Mouse (Mus musculus): Measurements from ENCODE around the gene Vegfa. TPM values are rescaled to one million over a fixed set of nuclear protein-coding genes. Genes with fewer than 3 reads are reported as not detected.
"Not testable (repeated sequence)": the region's sequence is repeated elsewhere in the genome, so short reads cannot be mapped to it uniquely, and the experiment has no call there.

The Vegfa gene
- total RNA-seq, 2 experiments from 2014 or later = 137 to 152 TPM

DNA sequence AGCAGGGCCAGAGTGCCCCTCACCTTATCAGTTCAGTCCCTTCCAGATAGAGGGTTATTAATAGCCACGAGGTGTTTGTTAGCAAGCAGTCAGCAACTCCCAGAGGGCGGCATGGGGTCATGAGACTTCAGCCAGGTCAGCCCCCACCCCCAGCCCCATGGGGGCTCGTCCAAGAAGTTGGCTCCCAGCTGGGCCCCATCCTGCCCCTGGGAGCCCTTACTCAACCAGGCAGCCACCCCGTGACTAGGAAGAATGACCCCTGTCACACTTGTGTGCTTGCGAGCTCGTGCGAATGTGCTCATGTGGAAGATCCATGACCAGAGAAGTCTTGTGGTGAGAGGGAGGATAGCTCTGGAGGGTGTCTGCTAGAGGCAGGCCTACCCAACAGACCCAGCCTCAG, 23.0 kb downstream of the Vegfa start:
- intact Hi-C loops (cut with DNase I) = no loop called here
- DNase-seq = no peak

- DNase-seq = no peak
- intact Hi-C loops (cut with DNase I) = no loop called here
Measured at GRCm38 (mm10) chr17:46005458-46005857, 26.7 kb downstream of the Vegfa start.

DNA sequence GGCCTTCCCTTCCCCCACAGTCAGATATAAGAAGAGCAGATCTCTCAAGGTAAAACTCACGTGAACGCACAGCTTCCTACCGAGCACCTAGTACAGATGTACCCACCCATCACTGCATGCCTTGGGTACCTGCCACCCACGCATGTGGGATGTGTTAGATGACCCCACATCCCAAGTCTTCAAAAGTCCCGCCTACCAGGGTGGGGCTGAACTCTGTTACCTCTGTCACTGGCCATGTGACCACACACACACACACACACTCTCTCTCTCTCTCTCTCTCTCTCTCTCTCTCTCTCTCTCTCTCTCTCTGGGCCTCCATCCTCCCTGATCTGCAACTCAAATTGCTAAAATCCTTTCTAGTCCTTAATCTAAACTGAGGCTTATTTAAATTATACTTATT, 27.7 kb downstream of the Vegfa start:
- intact Hi-C loops (cut with DNase I) = no loop called here
- no peak for DNase-seq

GRCm38 (mm10) chr17:46003717-46004481, 28.3 kb downstream of the Vegfa start:
- DNase-seq = no peak
- intact Hi-C loops (cut with DNase I) = no loop called here

GRCm38 (mm10) chr17:45999366-45999940, 32.7 kb downstream of the Vegfa start:
- intact Hi-C loops (cut with DNase I) = no loop called here
- no peak for DNase-seq

GRCm38 (mm10) chr17:45998363-45998762, 33.8 kb downstream of the Vegfa start:
- no peak for DNase-seq
- intact Hi-C loops (cut with DNase I) = no loop called here

DNA sequence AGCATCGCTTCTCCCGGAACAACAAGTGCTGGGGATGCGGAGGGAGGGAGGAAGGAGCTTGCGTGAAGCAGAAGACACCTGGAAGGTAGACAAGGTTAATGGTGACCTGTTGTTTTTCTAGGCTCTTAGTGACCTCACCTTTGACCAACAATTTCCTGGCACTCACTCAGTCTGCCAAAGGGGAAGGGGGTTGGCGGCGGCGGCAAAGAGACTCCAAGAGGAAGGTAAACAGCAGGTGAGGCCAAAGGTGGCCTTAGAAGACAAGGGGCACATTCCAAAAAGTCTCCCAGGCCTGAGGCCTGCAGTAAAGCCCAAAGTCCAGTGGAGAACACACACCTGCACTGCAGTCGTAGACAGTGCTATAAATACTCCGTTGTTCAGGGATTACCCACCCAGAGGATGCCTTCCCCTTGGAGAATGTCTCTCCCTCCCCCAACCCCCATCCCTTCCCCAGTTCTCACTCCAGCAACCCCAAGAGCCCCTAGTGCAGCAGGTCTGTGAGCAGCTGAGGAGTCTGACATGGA, 35.2 kb downstream of the Vegfa start:
- intact Hi-C loops (cut with DNase I) = no loop called here
- DNase-seq = no peak

- intact Hi-C loops (cut with DNase I) = no loop called here
- DNase-seq = no peak
Measured at GRCm38 (mm10) chr17:45994281-45994817, 37.8 kb downstream of the Vegfa start.

DNA sequence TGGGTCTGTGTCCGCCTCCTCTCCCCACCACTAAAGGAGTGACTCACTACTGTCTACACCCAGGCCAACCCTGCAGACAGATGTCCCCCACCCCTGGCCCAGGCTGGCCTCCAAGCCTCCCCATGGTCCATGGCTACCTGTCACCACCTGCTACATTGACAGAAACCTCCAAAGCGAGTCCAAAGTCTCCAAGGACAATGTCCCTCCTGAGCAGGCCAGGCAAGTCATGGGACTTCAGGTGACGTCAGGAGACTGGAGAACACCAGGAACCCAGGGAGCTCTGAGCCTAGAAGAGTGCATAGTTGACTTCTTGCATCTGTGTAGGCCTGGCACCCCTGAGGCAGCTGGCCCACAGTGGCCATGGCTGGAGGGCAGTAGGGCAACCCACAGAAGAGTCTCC, 45.3 kb downstream of the Vegfa start:
- intact Hi-C loops (cut with DNase I) = no loop called here
- no peak for DNase-seq

GRCm38 (mm10) chr17:45986374-45986773, 45.8 kb downstream of the Vegfa start:
- DNase-seq = no peak
- intact Hi-C loops (cut with DNase I) = no loop called here

DNA sequence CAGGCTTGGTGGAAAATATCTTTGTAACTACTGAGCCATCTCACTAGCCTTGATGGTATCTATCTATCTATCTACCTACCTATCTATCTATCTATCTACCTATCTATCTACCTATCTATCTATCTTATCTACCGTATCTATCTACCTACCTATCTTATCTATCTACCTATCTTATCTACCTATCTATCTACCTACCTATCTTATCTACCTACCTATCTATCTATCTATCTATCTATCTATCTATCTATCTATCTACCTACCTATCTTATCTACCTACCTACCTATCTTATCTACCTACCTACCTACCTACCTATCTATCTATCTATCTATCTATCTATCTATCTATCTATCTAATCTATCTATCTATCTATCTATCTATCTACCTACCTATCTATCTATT, 49.0 kb downstream of the Vegfa start:
- intact Hi-C loops (cut with DNase I); DNase-seq: not testable (repeated sequence)

DNA sequence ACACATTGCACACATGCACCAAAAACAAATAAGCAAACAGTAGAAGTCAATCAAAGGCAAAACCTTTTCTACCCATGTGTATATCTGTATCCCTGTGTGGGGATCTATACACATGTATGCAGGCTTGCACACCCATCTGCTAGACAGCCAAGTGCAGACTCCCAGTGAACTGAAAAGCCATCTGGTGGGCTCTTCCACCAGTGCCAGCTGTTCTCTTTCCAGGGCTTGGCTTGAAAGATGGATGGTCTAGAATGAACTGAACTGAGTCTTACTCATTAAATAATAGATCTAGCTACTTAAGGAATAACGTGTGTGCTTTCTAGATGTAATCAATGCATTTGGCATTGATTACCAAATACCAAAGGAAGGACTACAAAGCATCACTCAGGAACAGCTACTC, 50.3 kb downstream of the Vegfa start:
- DNase-seq = no peak
- intact Hi-C loops (cut with DNase I) = no loop called here

GRCm38 (mm10) chr17:45979025-45979805, 53.0 kb downstream of the Vegfa start:
- no peak for DNase-seq
- intact Hi-C loops (cut with DNase I) = no loop called here

DNA sequence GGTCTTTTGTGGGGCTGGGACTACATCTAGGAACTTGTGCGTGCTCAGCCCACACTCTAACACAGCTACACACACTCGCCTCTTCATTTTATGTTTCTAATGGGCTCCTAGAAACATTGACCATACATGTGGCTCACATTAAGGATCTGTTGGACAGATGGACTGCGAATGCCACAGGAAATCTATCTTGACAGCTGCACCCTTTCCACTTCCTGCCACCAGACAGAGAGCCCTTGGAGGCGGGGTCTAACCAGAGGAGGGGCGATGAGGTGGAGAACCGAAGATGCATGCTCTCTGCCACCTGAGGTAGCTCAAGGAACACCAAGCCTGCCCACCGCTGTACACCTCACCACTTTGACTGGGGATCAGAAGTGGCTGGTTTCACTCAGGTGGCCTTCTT, 57.7 kb downstream of the Vegfa start:
- intact Hi-C loops (cut with DNase I) = no loop called here
- no peak for DNase-seq

DNA sequence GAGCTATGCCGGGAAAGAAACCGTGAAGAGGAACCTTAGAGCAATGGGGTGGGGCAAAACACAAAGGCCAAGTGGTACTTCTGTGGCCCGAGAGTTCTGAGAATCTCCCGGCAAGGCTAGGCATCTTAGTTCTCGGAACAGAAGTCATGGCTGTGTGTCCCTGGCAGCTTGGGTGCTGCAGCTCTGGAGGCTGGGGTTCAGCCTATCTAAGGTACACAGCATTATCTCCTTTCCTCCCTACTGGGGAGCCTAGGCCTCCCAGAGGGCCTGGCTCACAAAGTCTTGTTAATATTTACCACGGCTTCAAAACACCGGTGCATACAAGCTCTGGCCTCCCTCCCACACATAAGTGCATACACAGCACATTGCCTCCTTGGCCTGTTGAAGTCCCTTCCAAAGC, 59.0 kb downstream of the Vegfa start:
- intact Hi-C loops (cut with DNase I) = no loop called here
- DNase-seq = no peak

DNA sequence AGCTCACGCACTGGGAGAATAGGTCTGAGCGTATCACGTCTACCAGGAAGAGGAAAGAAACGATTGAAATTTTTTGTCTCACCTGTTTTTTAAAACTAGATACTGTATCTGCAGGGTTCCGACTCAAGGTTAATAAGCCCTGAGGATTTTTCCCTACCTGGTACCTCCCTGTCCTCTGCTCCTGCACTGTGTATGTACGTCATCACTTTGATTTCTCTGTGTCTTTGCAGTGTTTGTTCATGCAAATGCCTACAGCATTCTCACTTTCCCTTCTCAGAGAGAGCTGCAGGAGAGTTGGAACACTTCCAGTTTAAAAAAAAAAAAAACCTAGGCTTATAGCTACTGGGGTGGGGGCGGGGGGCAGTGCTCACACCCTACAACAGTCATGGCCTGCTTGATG, 59.8 kb downstream of the Vegfa start:
- DNase-seq = no peak
- intact Hi-C loops (cut with DNase I) = no loop called here

DNA sequence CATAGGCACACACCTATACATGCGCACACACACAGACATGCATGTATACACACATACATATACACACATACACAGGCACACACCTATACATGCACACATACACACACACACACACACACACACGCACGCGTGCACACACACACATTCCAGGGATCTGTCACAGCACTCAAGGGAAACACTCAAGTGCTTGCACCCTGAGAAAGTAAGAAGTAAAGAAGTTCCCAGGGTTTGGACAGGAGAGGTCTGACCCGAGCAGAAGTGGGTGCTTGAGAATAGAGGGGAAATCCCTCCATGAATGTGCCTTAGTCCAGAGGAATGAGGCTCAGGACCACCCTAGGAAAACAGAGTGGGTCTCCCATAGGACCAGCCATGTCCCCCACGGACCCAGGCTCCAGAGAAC, 60.4 kb downstream of the Vegfa start:
- no peak for DNase-seq

DNA sequence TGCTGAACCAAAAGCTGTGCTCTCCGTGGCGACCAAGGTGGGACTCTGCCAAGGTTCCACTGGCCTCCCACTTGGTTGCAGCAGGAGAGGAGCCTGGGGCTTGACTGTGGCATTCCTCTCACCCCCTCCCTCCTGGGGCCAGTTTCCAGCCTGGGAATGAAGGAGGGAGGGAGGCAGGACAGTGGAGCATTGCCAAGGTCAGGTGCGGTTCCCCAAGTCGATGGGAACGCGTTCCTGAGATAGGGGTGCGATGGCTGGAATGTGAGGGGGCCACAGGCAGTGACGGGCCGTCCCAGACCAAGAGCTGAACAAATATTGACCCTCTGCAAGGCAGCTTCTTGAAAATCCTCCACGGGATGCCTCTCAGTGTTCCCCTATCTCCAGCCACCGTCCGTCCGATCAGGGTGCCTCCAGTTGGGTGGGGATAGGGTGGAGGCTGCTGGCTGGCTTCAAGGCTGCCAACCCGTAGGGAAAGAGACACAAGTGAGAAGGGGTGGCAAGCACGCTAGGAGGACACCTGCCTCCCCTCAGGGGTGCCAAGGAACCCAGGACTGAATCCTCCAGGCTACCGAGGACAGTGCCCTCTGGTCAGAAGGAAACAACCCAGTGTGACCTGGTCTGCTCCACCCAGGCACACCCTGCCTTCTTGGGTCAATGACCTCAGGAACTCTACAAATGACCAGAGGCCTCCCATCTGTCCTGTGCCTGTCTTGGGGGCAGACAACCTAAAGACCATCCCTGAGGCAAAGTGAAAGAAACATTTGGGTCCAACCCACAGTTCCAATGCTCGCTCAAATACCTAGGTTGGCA, 61.2 kb downstream of the Vegfa start:
- DNase-seq = no peak
- intact Hi-C loops (cut with DNase I) = no loop called here

More for the DNA sequence above, 60.4 kb downstream of the Vegfa start:
- intact Hi-C loops (cut with DNase I) = no loop called here

DNA sequence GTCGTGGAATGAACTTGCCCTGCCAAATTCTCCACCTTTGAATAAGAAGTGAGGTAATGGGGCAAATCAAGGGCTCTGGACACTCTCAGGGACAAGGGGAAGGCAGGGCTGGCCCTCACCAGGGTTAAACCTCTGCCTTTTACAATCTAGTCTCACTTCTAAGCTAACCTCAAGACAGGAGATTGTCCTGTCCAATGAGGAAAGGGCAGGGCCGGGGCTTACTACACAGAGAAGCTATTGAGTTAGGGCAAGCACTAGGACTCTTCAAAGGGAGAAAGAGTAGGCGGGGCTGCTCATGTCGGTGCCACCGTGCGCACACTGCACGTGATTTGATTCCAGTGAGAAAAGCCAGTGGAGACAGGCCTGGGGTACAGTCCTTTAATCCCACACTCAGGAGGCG, 62.6 kb downstream of the Vegfa start:
- intact Hi-C loops (cut with DNase I) = no loop called here
- no peak for DNase-seq

DNA sequence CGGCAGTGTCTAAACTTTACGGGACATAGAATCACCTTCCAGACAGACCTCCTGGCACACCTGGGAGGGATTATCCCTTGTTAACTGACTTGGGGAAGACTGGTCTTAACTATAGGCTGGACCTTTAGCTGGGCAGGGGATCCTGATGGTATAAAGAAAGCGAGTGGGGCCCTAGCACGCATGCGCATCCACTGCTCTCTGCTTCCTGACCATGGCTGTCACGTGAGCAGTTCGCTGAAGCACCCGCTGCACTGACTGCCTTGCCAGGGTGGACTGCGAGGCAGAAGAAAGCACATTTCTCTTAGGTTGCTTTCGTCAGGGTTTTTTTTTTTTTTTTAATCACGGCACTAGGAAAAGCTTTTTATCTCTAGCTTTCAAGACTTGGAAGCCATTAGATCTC, 63.8 kb downstream of the Vegfa start:
- DNase-seq = no peak
- intact Hi-C loops (cut with DNase I) = no loop called here
